Mouse (Mus musculus) cerebellum, adult 2 months (tissue): ENCODE measurements around the gene Them4.

ENCODE experiments used
- CTCF ChIP-seq: fragments of 200-500 bp; IDR thresholded peaks from 2 replicates; pipeline ENCODE4 v1.5.1; 2011; ENCODE audit warnings: low read depth, mild to moderate bottlenecking, control low read depth, low read length, moderate library complexity, borderline replicate concordance; ENCODE audit not compliant: insufficient read depth
- POLR2A ChIP-seq: fragments of 200-500 bp; IDR thresholded peaks from 2 replicates; pipeline ENCODE4 v1.6.1; 2011; ENCODE audit warnings: low read length, control low read depth, borderline replicate concordance; ENCODE audit not compliant: insufficient read depth

- TF ChIP-seq CTCF (no peak), POLR2A (no peak)
Measured at GRCm38 (mm10) chr3:94364154-94364526, 54.3 kb downstream of the Them4 start.
